Comparison of ENCODE assay signal across 8 mouse cellular contexts in genomic region chr10:93933980-93934379, GRCm38 (mm10). TPM values are rescaled to one million over a fixed set of nuclear protein-coding genes. Genes with fewer than 3 reads are reported as not detected.
DNase-seq lines count a peak whose midpoint lies in the region; ATAC-seq and TF ChIP-seq lines count a peak whose summit lies in the region.

No protein-coding gene starts in this region.

- no peaks in the 10 kb centered on the region for H3K36me3 ChIP-seq in heart, embryonic 13.5 days
- no peaks in the 10 kb centered on the region for H3K36me3 ChIP-seq in heart, embryonic 10.5 days
- no peaks in the 10 kb centered on the region for H3K36me3 ChIP-seq in thymus, adult 2 months (ENCODE audit: control insufficient read depth, insufficient read depth, low read length)
- no peaks in the 10 kb centered on the region for H3K36me3 ChIP-seq in forebrain, postnatal 0 days (ENCODE audit: insufficient read depth)
- H3K36me3 ChIP-seq in liver, embryonic 11.5 days (ENCODE audit: control insufficient read depth, insufficient read depth, low read length): no peaks in the 10 kb centered on the region

- H3K27me3 ChIP-seq in heart, embryonic 13.5 days (replicated peaks): no peaks in the 10 kb centered on the region
- H3K27me3 ChIP-seq in heart, embryonic 10.5 days (ENCODE audit: insufficient read depth, poor library complexity, severe bottlenecking): no peaks in the 10 kb centered on the region
- no peaks in the 10 kb centered on the region for H3K27me3 ChIP-seq in thymus, adult 2 months (ENCODE audit: control insufficient read depth, insufficient read depth, low read length)
- H3K27me3 ChIP-seq in forebrain, postnatal 0 days (ENCODE audit: insufficient read depth, low read length): no peaks in the 10 kb centered on the region
- H3K27me3 ChIP-seq in liver, embryonic 11.5 days (replicated peaks; ENCODE audit: control insufficient read depth, insufficient read depth, low read length): no peaks in the 10 kb centered on the region

- no peak overlapping the region for H3K4me2 ChIP-seq in heart, embryonic 13.5 days
- H3K4me2 ChIP-seq in forebrain, postnatal 0 days (ENCODE audit: low read depth): no peak overlapping the region
- H3K4me2 ChIP-seq in liver, embryonic 11.5 days: no peak overlapping the region

- DNase-seq in heart, embryonic 10.5 days (ENCODE audit: low spot score): no peak
- DNase-seq in thymus, adult 2 months: no peak
- no peak for DNase-seq in thymus, postnatal 36 days
- peak; percentile 72 for DNase-seq in forebrain, postnatal 0 days
- DNase-seq in lung, postnatal 10 days: peak; percentile 76
- DNase-seq in liver, embryonic 11.5 days (ENCODE audit: low spot score): no peak
- no peak for DNase-seq in spleen, adult 18-20 months

- WGBS in heart, embryonic 13.5 days: 28% methylated on average over 9 of the region's 9 CpGs
- 56% methylated on average over 9 of the region's 9 CpGs for WGBS in heart, embryonic 10.5 days
- 89% methylated on average over 9 of the region's 9 CpGs for WGBS in thymus, adult 2 months
- WGBS in forebrain, postnatal 0 days: 24% methylated on average over 9 of the region's 9 CpGs
- 67% methylated on average over 9 of the region's 9 CpGs for WGBS in liver, embryonic 11.5 days

- peaks cover 26% of the 10 kb centered on the region for H3K4me1 ChIP-seq in heart, embryonic 13.5 days
- peaks cover 6% of the 10 kb centered on the region for H3K4me1 ChIP-seq in heart, embryonic 10.5 days
- H3K4me1 ChIP-seq in thymus, adult 2 months (replicated peaks; ENCODE audit: control insufficient read depth, insufficient read depth, low read length): peaks cover 34% of the 10 kb centered on the region
- H3K4me1 ChIP-seq in forebrain, postnatal 0 days (ENCODE audit: insufficient read depth): no peaks in the 10 kb centered on the region
- H3K4me1 ChIP-seq in liver, embryonic 11.5 days (replicated peaks; ENCODE audit: control insufficient read depth, insufficient read depth, low read length): no peaks in the 10 kb centered on the region

- no peak overlapping the region for H3K9ac ChIP-seq in heart, embryonic 13.5 days
- H3K9ac ChIP-seq in forebrain, postnatal 0 days: no peak overlapping the region
- H3K9ac ChIP-seq in liver, embryonic 11.5 days (ENCODE audit: low read depth, low read length): no peak overlapping the region

- peak overlapping the region; percentile 28 for H3K27ac ChIP-seq in heart, embryonic 13.5 days (replicated peaks)
- no peak overlapping the region for H3K27ac ChIP-seq in heart, embryonic 10.5 days
- peak overlapping the region; percentile 22; the same call in 1 of the 2 replicates for H3K27ac ChIP-seq in thymus, adult 2 months (ENCODE audit: control insufficient read depth, insufficient read depth, low read length)
- no peak overlapping the region for H3K27ac ChIP-seq in forebrain, postnatal 0 days (ENCODE audit: low read depth, low read length)
- H3K27ac ChIP-seq in liver, embryonic 11.5 days (ENCODE audit: low read depth, low read length): no peak overlapping the region

- TF ChIP-seq POLR2A in thymus, adult 2 months (IDR thresholded peaks at IDR 0.05; ENCODE audit: control insufficient read depth, extremely low read depth, insufficient read depth, low read length, poor library complexity): no peak

- H3K9me3 ChIP-seq in heart, embryonic 13.5 days: no peaks in the 10 kb centered on the region
- H3K9me3 ChIP-seq in heart, embryonic 10.5 days: no peaks in the 10 kb centered on the region
- no peaks in the 10 kb centered on the region for H3K9me3 ChIP-seq in forebrain, postnatal 0 days (ENCODE audit: low read length)
- no peaks in the 10 kb centered on the region for H3K9me3 ChIP-seq in liver, embryonic 11.5 days (ENCODE audit: control insufficient read depth, low read length)

- no peak for ATAC-seq in heart, embryonic 13.5 days (ENCODE audit: extremely low read depth, insufficient number of reproducible peaks, low FRiP score, low TSS enrichment)
- ATAC-seq in forebrain, postnatal 0 days: peak; percentile 78
- no peak for ATAC-seq in liver, embryonic 11.5 days (replicated peaks; ENCODE audit: low FRiP score)

- H3K4me3 ChIP-seq in heart, embryonic 13.5 days: no peak overlapping the region
- H3K4me3 ChIP-seq in heart, embryonic 10.5 days: no peak overlapping the region
- no peak overlapping the region for H3K4me3 ChIP-seq in thymus, adult 2 months (ENCODE audit: control insufficient read depth, insufficient read depth, low read length)
- H3K4me3 ChIP-seq in forebrain, postnatal 0 days (ENCODE audit: low read depth, low read length): no peak overlapping the region
- no peak overlapping the region for H3K4me3 ChIP-seq in liver, embryonic 11.5 days (ENCODE audit: low read depth, low read length)

- no peak for TF ChIP-seq CTCF in thymus, adult 2 months (IDR thresholded peaks at IDR 0.05; ENCODE audit: borderline replicate concordance, control insufficient read depth, extremely low read depth, insufficient read depth, low read length, poor library complexity)
- no peak for TF ChIP-seq CTCF in forebrain, postnatal 0 days (IDR thresholded peaks at IDR 0.05; ENCODE audit: low read depth)

RNA-seq across cellular contexts. Expression of gene Metap2, which starts 37.1 kb away (rescaled TPM):
- 141 and 148 TPM in 2 replicates for polyA plus RNA-seq in heart, embryonic 13.5 days (2015; fragmentation: Nextera tagmentation; extraction: Ambion mirVana)
- polyA plus RNA-seq in heart, embryonic 10.5 days (2016; fragmentation: Nextera tagmentation; extraction: Ambion mirVana): 176 and 208 TPM in 2 replicates
- 58.1 and 60.5 TPM in 2 replicates for polyA plus RNA-seq in thymus, adult 2 months (2012; rRNA removed)
- 89.2 and 106 TPM in 2 replicates for total RNA-seq in forebrain, postnatal 0 days (2014; rRNA removed)
- 144 and 146 TPM in 2 replicates for polyA plus RNA-seq in forebrain, postnatal 0 days (2015; fragmentation: Nextera tagmentation; extraction: Ambion mirVana)
- 397 and 398 TPM in 2 replicates for polyA plus RNA-seq in liver, embryonic 11.5 days (2014; fragmentation: Nextera tagmentation; extraction: Ambion mirVana)

Comparison
In these comparisons a context has a peak if more than half of its experiments do, and no peak if none do; other contexts are left out.
1. H3K27ac ChIP-seq: peak in heart, embryonic 13.5 days (single experiment) and thymus, adult 2 months (single experiment); none in heart, embryonic 10.5 days (single experiment), forebrain, postnatal 0 days (single experiment) and liver, embryonic 11.5 days (single experiment).
2. DNase-seq: peak in forebrain, postnatal 0 days (single experiment) and lung, postnatal 10 days (single experiment); none in heart, embryonic 10.5 days (single experiment), thymus, adult 2 months (single experiment), thymus, postnatal 36 days (0 of 2), liver, embryonic 11.5 days (single experiment) and spleen, adult 18-20 months (0 of 2).